Mouse (Mus musculus) kidney, adult 10 weeks (tissue): Measurements from ENCODE around the gene Ube2g1. TPM values are rescaled to one million over a fixed set of nuclear protein-coding genes. Genes with fewer than 3 reads are reported as not detected.

Experiments used
- polyA plus RNA-seq: library from polyadenylated mRNA; stranded (reverse); fragments of 350-450 nt; fragmentation: Illumina TruSeq; extraction: RNeasy Lipid Tissue Mini Kit (QIAGEN cat#74804); gene quantifications from one replicate; pipeline ENCODE4 v1.2.3, GENCODE M21; 2014; ENCODE audit warnings: low read depth, low replicate concordance

The Ube2g1 gene
- polyA plus RNA-seq = 115 TPM

DNA sequence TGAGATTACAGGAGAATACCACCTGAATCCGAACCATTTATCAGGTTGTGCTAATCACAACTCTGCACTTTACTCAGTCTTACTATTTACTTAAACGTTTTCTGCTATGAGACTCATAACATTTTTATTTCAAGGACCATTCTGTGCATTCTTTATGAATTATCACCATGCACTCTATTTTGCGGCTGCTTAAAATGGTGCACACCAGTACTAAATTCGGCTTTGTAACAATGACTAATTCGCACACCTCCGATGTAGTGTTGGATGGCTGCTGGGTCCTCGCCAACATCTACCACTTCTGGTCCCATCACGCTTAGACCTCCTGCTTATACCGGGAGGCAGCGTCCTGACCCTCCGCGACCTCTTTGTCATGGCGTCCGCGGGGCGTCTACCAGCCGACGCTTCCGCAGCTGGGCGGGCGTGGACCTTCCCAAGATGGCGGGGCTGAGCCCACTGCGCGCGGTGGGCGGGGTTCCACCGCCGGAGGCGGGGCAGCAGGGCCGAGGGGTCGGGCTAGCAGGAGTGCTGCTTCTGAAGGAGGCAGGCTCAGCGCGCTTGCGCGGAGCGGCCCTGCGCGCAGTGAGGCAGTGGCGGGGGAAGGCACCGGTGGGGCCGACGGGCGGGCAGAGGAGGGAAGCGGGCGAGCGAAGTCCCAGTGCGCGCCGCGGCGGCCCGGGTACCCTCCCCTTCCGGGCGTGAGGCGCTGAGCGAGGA, at the start of gene Ube2g1:
Gene Ube2g1, plus strand, starts transcription at position 590 of the 714 bp plus-strand sequence.

DNA sequence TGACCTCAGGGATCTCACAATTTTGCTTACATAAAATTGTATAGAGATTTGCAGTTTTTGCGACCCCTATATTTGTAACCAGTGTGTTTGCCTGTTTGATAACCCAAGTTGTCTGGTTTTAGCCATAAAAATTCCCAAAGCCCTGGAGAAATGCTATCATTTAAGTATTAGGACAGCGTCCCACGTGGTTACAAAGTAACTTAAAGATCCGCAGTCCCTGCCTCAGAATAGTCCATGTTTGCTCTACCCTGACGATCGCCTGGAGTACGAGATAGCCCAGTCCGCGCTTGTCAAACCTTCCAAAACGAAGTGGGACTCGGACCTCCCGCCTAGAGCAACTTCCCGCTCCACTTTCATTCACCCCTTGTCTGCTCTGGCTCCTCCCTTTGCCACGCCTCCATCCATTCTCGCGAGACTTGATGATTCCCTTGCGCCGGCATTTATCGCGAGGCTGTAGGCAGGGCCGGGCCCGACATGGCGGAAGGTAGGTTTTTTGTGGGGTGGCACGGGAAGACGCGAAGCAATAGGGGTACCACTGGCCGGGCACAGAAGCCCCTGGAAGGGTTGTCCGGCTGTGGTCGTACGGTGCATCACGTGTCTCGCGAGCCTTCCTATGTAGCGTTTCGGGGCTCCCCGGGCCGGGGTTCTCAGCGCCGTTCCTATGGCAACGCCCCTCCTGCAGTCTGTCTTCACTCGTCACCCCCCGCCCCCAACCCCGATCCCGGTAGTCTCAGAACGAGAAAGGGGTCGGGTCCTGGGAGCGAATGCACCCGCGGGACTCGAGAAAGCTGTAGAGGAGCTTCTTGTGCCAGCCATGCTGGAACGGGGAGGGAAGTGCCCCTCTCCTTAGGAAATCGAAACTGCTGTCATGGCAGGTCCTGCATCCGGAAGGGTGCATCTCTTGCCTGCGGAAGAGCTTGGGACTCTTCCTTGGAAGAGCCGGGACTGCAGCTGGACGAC, 82.7 kb downstream of the Ube2g1 start, which contains the start of gene Ankfy1:
Gene Ankfy1, plus strand, starts transcription at position 456 of the 960 bp plus-strand sequence.

Other genes with a start within 250 kb of the Ube2g1 start
- not detected for gene Tekt1, start 244.8 kb upstream of the Ube2g1 start, polyA plus RNA-seq
- gene Smtnl2, start 195.6 kb upstream of the Ube2g1 start, polyA plus RNA-seq = 11.0 TPM
- gene Ggt6, start 171.8 kb upstream of the Ube2g1 start, polyA plus RNA-seq = 0.93 TPM
- 19.9 TPM for gene Mybbp1a, start 165.9 kb upstream of the Ube2g1 start, polyA plus RNA-seq
- 6.8 TPM for gene Spns2, start 117.4 kb upstream of the Ube2g1 start, polyA plus RNA-seq
- gene Spns3, start 56.8 kb upstream of the Ube2g1 start, polyA plus RNA-seq = 0.73 TPM
- 29.6 TPM for gene Ankfy1, start 82.7 kb downstream of the Ube2g1 start, polyA plus RNA-seq
- gene Cyb5d2, start 188.9 kb downstream of the Ube2g1 start, polyA plus RNA-seq = 16.9 TPM
- gene Zzef1, start 188.9 kb downstream of the Ube2g1 start, polyA plus RNA-seq = 11.2 TPM